Mouse (Mus musculus): ENCODE measurements at regions not wholly inside any gene's neighbourhood (a gene's known extent, or its start where the extent isn't known, plus 50 kb on each side); places are given as distances from the start of the nearest gene placed in this dataset.

GRCm38 (mm10) chr9:87784872-87785271 lies 53.8 kb upstream of the Tbx18 start:
- in situ Hi-C loops (cut with MseI, MboI): no loop called here

GRCm38 (mm10) chr9:87811746-87812145 lies 80.7 kb upstream of the Tbx18 start:
- in situ Hi-C loops (cut with MseI, MboI): no loop called here

GRCm38 (mm10) chr9:87822276-87822675 lies 91.2 kb upstream of the Tbx18 start:
- in situ Hi-C loops (cut with MseI, MboI): no loop called here

GRCm38 (mm10) chr9:87824691-87825230 lies 93.7 kb upstream of the Tbx18 start:
- in situ Hi-C loops (cut with MseI, MboI): no loop called here

- in situ Hi-C loops (cut with MseI, MboI): no loop called here
Measured at GRCm38 (mm10) chr9:87843898-87844297, 112.8 kb upstream of the Tbx18 start.

GRCm38 (mm10) chr9:87844453-87844852 lies 113.4 kb upstream of the Tbx18 start:
- in situ Hi-C loops (cut with MseI, MboI): no loop called here

- in situ Hi-C loops (cut with MseI, MboI): no loop called here
Measured at GRCm38 (mm10) chr9:87848882-87849281, 117.8 kb upstream of the Tbx18 start.

- in situ Hi-C loops (cut with MseI, MboI): no loop called here
Measured at GRCm38 (mm10) chr9:87850133-87850532, 119.1 kb upstream of the Tbx18 start.

GRCm38 (mm10) chr9:87861588-87861987 lies 130.5 kb upstream of the Tbx18 start:
- in situ Hi-C loops (cut with MseI, MboI): no loop called here

- in situ Hi-C loops (cut with MseI, MboI): no loop called here
Measured at GRCm38 (mm10) chr9:87865236-87865635, 134.2 kb upstream of the Tbx18 start.

GRCm38 (mm10) chr9:87872384-87872905 lies 141.4 kb upstream of the Tbx18 start:
- in situ Hi-C loops (cut with MseI, MboI): no loop called here

- in situ Hi-C loops (cut with MseI, MboI): no loop called here
Measured at GRCm38 (mm10) chr9:87882587-87882986, 151.5 kb upstream of the Tbx18 start.

- in situ Hi-C loops (cut with MseI, MboI): no loop called here
Measured at GRCm38 (mm10) chr9:87883069-87883468, 152.0 kb upstream of the Tbx18 start.

GRCm38 (mm10) chr9:87894051-87894450 lies 163.0 kb upstream of the Tbx18 start:
- in situ Hi-C loops (cut with MseI, MboI): no loop called here

- in situ Hi-C loops (cut with MseI, MboI): no loop called here
Measured at GRCm38 (mm10) chr9:87894596-87894995, 163.5 kb upstream of the Tbx18 start.

GRCm38 (mm10) chr9:87895526-87895925 lies 164.5 kb upstream of the Tbx18 start:
- in situ Hi-C loops (cut with MseI, MboI): no loop called here

- in situ Hi-C loops (cut with MseI, MboI): no loop called here
Measured at GRCm38 (mm10) chr9:87897336-87897735, 166.3 kb upstream of the Tbx18 start.

GRCm38 (mm10) chr9:87899368-87899767 lies 168.3 kb upstream of the Tbx18 start:
- in situ Hi-C loops (cut with MseI, MboI): no loop called here

GRCm38 (mm10) chr9:87899800-87900199 lies 168.7 kb upstream of the Tbx18 start:
- in situ Hi-C loops (cut with MseI, MboI): no loop called here

GRCm38 (mm10) chr9:87921291-87921690 lies 190.2 kb upstream of the Tbx18 start:
- in situ Hi-C loops (cut with MseI, MboI): no loop called here

GRCm38 (mm10) chr9:87925151-87925550 lies 194.1 kb upstream of the Tbx18 start:
- in situ Hi-C loops (cut with MseI, MboI): no loop called here

- in situ Hi-C loops (cut with MseI, MboI): no loop called here
Measured at GRCm38 (mm10) chr9:87933230-87933629, 202.2 kb upstream of the Tbx18 start.

GRCm38 (mm10) chr9:87952426-87952825 lies 221.4 kb upstream of the Tbx18 start:
- in situ Hi-C loops (cut with MseI, MboI): no loop called here

- in situ Hi-C loops (cut with MseI, MboI): no loop called here
Measured at GRCm38 (mm10) chr9:87954941-87955340, 223.9 kb upstream of the Tbx18 start.

Measured in mouse trophoblast stem cell (cell line).